Mouse (Mus musculus): ENCODE data around the gene Rims1. TPM values are rescaled to one million over a fixed set of nuclear protein-coding genes. Genes with fewer than 3 reads are reported as not detected.

The Rims1 gene
- polyA plus RNA-seq, 1 experiment from 2014 or later: 2.0 TPM

- Histone ChIP-seq H3K9ac (ENCODE audit: low read length) (no peak overlapping the region), H3K27me3 (ENCODE audit: control insufficient read depth, insufficient read depth, low read depth, low read length) (no peaks in the 10 kb centered on the region), H3K27ac (ENCODE audit: low read length) (no peak overlapping the region), H3K36me3 (ENCODE audit: control insufficient read depth, insufficient read depth, low read length) (no peaks in the 10 kb centered on the region), H3K4me3 (ENCODE audit: low read length) (no peak overlapping the region), H3K9me3 (ENCODE audit: control insufficient read depth, low read length) (no peaks in the 10 kb centered on the region), H3K4me2 (ENCODE audit: low read depth, low read length) (no peak overlapping the region), H3K4me1 (replicated peaks; ENCODE audit: control insufficient read depth, insufficient read depth, low read length) (no peaks in the 10 kb centered on the region)
- no peak for ATAC-seq (ENCODE audit: low read depth)
- 83% methylated on average over 5 of the region's 5 CpGs for WGBS
Observed at GRCm38 (mm10) chr1:22787616-22788015, 18.2 kb downstream of the Rims1 start.

- no peak for ATAC-seq (ENCODE audit: low read depth)
- H3K4me2 ChIP-seq (ENCODE audit: low read depth, low read length): no peak overlapping the region
- H3K36me3 ChIP-seq (ENCODE audit: control insufficient read depth, insufficient read depth, low read length): no peaks in the 10 kb centered on the region
- WGBS: 64% methylated on average over 7 of the region's 7 CpGs
- no peaks in the 10 kb centered on the region for H3K27me3 ChIP-seq (ENCODE audit: control insufficient read depth, insufficient read depth, low read depth, low read length)
- no peak overlapping the region for H3K27ac ChIP-seq (ENCODE audit: low read length)
- no peaks in the 10 kb centered on the region for H3K9me3 ChIP-seq (ENCODE audit: control insufficient read depth, low read length)
- no peaks in the 10 kb centered on the region for H3K4me1 ChIP-seq (replicated peaks; ENCODE audit: control insufficient read depth, insufficient read depth, low read length)
- H3K4me3 ChIP-seq (ENCODE audit: low read length): no peak overlapping the region
- no peak overlapping the region for H3K9ac ChIP-seq (ENCODE audit: low read length)
Observed at GRCm38 (mm10) chr1:22770530-22771254, 35.1 kb downstream of the Rims1 start.

GRCm38 (mm10) chr1:22763376-22763775, 42.4 kb downstream of the Rims1 start:
- WGBS: 58% methylated on average over 4 of the region's 4 CpGs
- no peaks in the 10 kb centered on the region for H3K9me3 ChIP-seq (ENCODE audit: control insufficient read depth, low read length)
- H3K27ac ChIP-seq (ENCODE audit: low read length): no peak overlapping the region
- no peak overlapping the region for H3K4me3 ChIP-seq (ENCODE audit: low read length)
- H3K9ac ChIP-seq (ENCODE audit: low read length): no peak overlapping the region
- no peak overlapping the region for H3K4me2 ChIP-seq (ENCODE audit: low read depth, low read length)
- 0 out of 2 replicates have a peak, but pooled peaks have one; percentile 23 for ATAC-seq (ENCODE audit: low read depth)
- no peaks in the 10 kb centered on the region for H3K4me1 ChIP-seq (replicated peaks; ENCODE audit: control insufficient read depth, insufficient read depth, low read length)
- no peaks in the 10 kb centered on the region for H3K27me3 ChIP-seq (ENCODE audit: control insufficient read depth, insufficient read depth, low read depth, low read length)
- H3K36me3 ChIP-seq (ENCODE audit: control insufficient read depth, insufficient read depth, low read length): no peaks in the 10 kb centered on the region

GRCm38 (mm10) chr1:22762780-22763179, 43.0 kb downstream of the Rims1 start:
- H3K4me3 ChIP-seq (ENCODE audit: low read length): no peak overlapping the region
- WGBS: 90% methylated on average over 5 of the region's 5 CpGs
- H3K9ac ChIP-seq (ENCODE audit: low read length): no peak overlapping the region
- ATAC-seq (ENCODE audit: low read depth): no peak
- no peaks in the 10 kb centered on the region for H3K9me3 ChIP-seq (ENCODE audit: control insufficient read depth, low read length)
- no peaks in the 10 kb centered on the region for H3K36me3 ChIP-seq (ENCODE audit: control insufficient read depth, insufficient read depth, low read length)
- H3K4me2 ChIP-seq (ENCODE audit: low read depth, low read length): no peak overlapping the region
- H3K4me1 ChIP-seq (replicated peaks; ENCODE audit: control insufficient read depth, insufficient read depth, low read length): no peaks in the 10 kb centered on the region
- no peaks in the 10 kb centered on the region for H3K27me3 ChIP-seq (ENCODE audit: control insufficient read depth, insufficient read depth, low read depth, low read length)
- no peak overlapping the region for H3K27ac ChIP-seq (ENCODE audit: low read length)

- 59% methylated on average over 2 of the region's 2 CpGs for WGBS
- Histone ChIP-seq H3K4me3 (ENCODE audit: low read length) (no peak overlapping the region), H3K4me1 (replicated peaks; ENCODE audit: control insufficient read depth, insufficient read depth, low read length) (no peaks in the 10 kb centered on the region), H3K27ac (ENCODE audit: low read length) (no peak overlapping the region), H3K9me3 (ENCODE audit: control insufficient read depth, low read length) (no peaks in the 10 kb centered on the region), H3K27me3 (ENCODE audit: control insufficient read depth, insufficient read depth, low read depth, low read length) (no peaks in the 10 kb centered on the region), H3K36me3 (ENCODE audit: control insufficient read depth, insufficient read depth, low read length) (no peaks in the 10 kb centered on the region), H3K4me2 (ENCODE audit: low read depth, low read length) (no peak overlapping the region), H3K9ac (ENCODE audit: low read length) (no peak overlapping the region)
- ATAC-seq (ENCODE audit: low read depth): no peak
Observed at GRCm38 (mm10) chr1:22750536-22750935, 55.3 kb downstream of the Rims1 start.

GRCm38 (mm10) chr1:22744655-22745054, 61.1 kb downstream of the Rims1 start:
- Histone ChIP-seq H3K4me3 (ENCODE audit: low read length) (no peak overlapping the region), H3K36me3 (ENCODE audit: control insufficient read depth, insufficient read depth, low read length) (no peaks in the 10 kb centered on the region), H3K4me2 (ENCODE audit: low read depth, low read length) (no peak overlapping the region), H3K9ac (ENCODE audit: low read length) (no peak overlapping the region), H3K27ac (ENCODE audit: low read length) (no peak overlapping the region), H3K9me3 (ENCODE audit: control insufficient read depth, low read length) (no peaks in the 10 kb centered on the region), H3K27me3 (ENCODE audit: control insufficient read depth, insufficient read depth, low read depth, low read length) (no peaks in the 10 kb centered on the region), H3K4me1 (replicated peaks; ENCODE audit: control insufficient read depth, insufficient read depth, low read length) (no peaks in the 10 kb centered on the region)
- WGBS: 73% methylated on average over 5 of the region's 5 CpGs
- ATAC-seq (ENCODE audit: low read depth): no peak

- WGBS: 80% methylated on average over 6 of the region's 6 CpGs
- ATAC-seq (ENCODE audit: low read depth): no peak
- no peaks in the 10 kb centered on the region for H3K36me3 ChIP-seq (ENCODE audit: control insufficient read depth, insufficient read depth, low read length)
- no peaks in the 10 kb centered on the region for H3K4me1 ChIP-seq (replicated peaks; ENCODE audit: control insufficient read depth, insufficient read depth, low read length)
- no peak overlapping the region for H3K4me3 ChIP-seq (ENCODE audit: low read length)
- no peak overlapping the region for H3K9ac ChIP-seq (ENCODE audit: low read length)
- no peaks in the 10 kb centered on the region for H3K27me3 ChIP-seq (ENCODE audit: control insufficient read depth, insufficient read depth, low read depth, low read length)
- H3K27ac ChIP-seq (ENCODE audit: low read length): no peak overlapping the region
- H3K4me2 ChIP-seq (ENCODE audit: low read depth, low read length): no peak overlapping the region
- H3K9me3 ChIP-seq (ENCODE audit: control insufficient read depth, low read length): no peaks in the 10 kb centered on the region
Observed at GRCm38 (mm10) chr1:22737491-22737890, 68.3 kb downstream of the Rims1 start.

- Histone ChIP-seq H3K36me3 (ENCODE audit: control insufficient read depth, insufficient read depth, low read length) (no peaks in the 10 kb centered on the region), H3K27me3 (ENCODE audit: control insufficient read depth, insufficient read depth, low read depth, low read length) (no peaks in the 10 kb centered on the region), H3K9ac (ENCODE audit: low read length) (no peak overlapping the region), H3K27ac (ENCODE audit: low read length) (no peak overlapping the region), H3K9me3 (ENCODE audit: control insufficient read depth, low read length) (no peaks in the 10 kb centered on the region), H3K4me1 (replicated peaks; ENCODE audit: control insufficient read depth, insufficient read depth, low read length) (no peaks in the 10 kb centered on the region), H3K4me2 (ENCODE audit: low read depth, low read length) (no peak overlapping the region), H3K4me3 (ENCODE audit: low read length) (no peak overlapping the region)
- WGBS: 94% methylated on average over 2 of the region's 2 CpGs
- no peak for ATAC-seq (ENCODE audit: low read depth)
Observed at GRCm38 (mm10) chr1:22734429-22734828, 71.4 kb downstream of the Rims1 start.

- no peak overlapping the region for H3K27ac ChIP-seq (ENCODE audit: low read length)
- no peak overlapping the region for H3K4me3 ChIP-seq (ENCODE audit: low read length)
- H3K4me2 ChIP-seq (ENCODE audit: low read depth, low read length): no peak overlapping the region
- H3K4me1 ChIP-seq (replicated peaks; ENCODE audit: control insufficient read depth, insufficient read depth, low read length): no peaks in the 10 kb centered on the region
- no peak overlapping the region for H3K9ac ChIP-seq (ENCODE audit: low read length)
- ATAC-seq (ENCODE audit: low read depth): no peak
- 98% methylated on average over 1 of the region's 1 CpGs for WGBS
- H3K27me3 ChIP-seq (ENCODE audit: control insufficient read depth, insufficient read depth, low read depth, low read length): no peaks in the 10 kb centered on the region
- H3K9me3 ChIP-seq (ENCODE audit: control insufficient read depth, low read length): no peaks in the 10 kb centered on the region
- H3K36me3 ChIP-seq (ENCODE audit: control insufficient read depth, insufficient read depth, low read length): no peaks in the 10 kb centered on the region
Observed at GRCm38 (mm10) chr1:22733281-22733680, 72.5 kb downstream of the Rims1 start.

- H3K27me3 ChIP-seq (ENCODE audit: control insufficient read depth, insufficient read depth, low read depth, low read length): no peaks in the 10 kb centered on the region
- WGBS: 46% methylated on average over 4 of the region's 4 CpGs
- H3K4me2 ChIP-seq (ENCODE audit: low read depth, low read length): no peak overlapping the region
Observed at GRCm38 (mm10) chr1:22728207-22728606, 77.6 kb downstream of the Rims1 start.

More at GRCm38 (mm10) chr1:22728207-22728606, 77.6 kb downstream of the Rims1 start:
- no peaks in the 10 kb centered on the region for H3K36me3 ChIP-seq (ENCODE audit: control insufficient read depth, insufficient read depth, low read length)
- no peak for ATAC-seq (ENCODE audit: low read depth)
- no peaks in the 10 kb centered on the region for H3K4me1 ChIP-seq (replicated peaks; ENCODE audit: control insufficient read depth, insufficient read depth, low read length)
- no peak overlapping the region for H3K4me3 ChIP-seq (ENCODE audit: low read length)
- no peaks in the 10 kb centered on the region for H3K9me3 ChIP-seq (ENCODE audit: control insufficient read depth, low read length)
- no peak overlapping the region for H3K27ac ChIP-seq (ENCODE audit: low read length)
- no peak overlapping the region for H3K9ac ChIP-seq (ENCODE audit: low read length)
